Mouse (Mus musculus) erythroblast, adult 5-6 weeks (primary cell): Measurements from ENCODE around the gene Lrrc71. TPM values are rescaled to one million over a fixed set of nuclear protein-coding genes. Genes with fewer than 3 reads are reported as not detected.

Source experiments
- ATAC-seq: replicated peaks from 2 replicates; pipeline ENCODE4 v1.8.0; 2016; ENCODE audit warnings: moderate number of reproducible peaks, mild to moderate bottlenecking, moderate TSS enrichment, inconsistent platforms; ENCODE audit not compliant: poor library complexity, low FRiP score, severe bottlenecking
- total RNA-seq, 2 experiments: library from RNA; stranded (forward) in 1 of 2; stranded (reverse) in 1 of 2; fragments of 150-400 nt in 1 of 2; fragments of 200-764, 138-1000 nt in 1 of 2; gene quantifications; 2 replicates each; pipeline versions ENCODE4 v1.2.3 to v1.2.4; 2015 to 2017; ENCODE audit warnings: low replicate concordance in 2 of 2

The Lrrc71 gene
- total RNA-seq, 2 experiments from 2014 or later: not detected

- no peak for ATAC-seq
Measured at GRCm38 (mm10) chr3:87765091-87765490, 16.7 kb upstream of the Lrrc71 start.

- ATAC-seq: no peak
Measured at GRCm38 (mm10) chr3:87764506-87764905, 16.1 kb upstream of the Lrrc71 start.

- ATAC-seq: no peak
Measured at GRCm38 (mm10) chr3:87763683-87764289, 15.4 kb upstream of the Lrrc71 start.

GRCm38 (mm10) chr3:87763202-87763601, 14.8 kb upstream of the Lrrc71 start:
- ATAC-seq: no peak

- ATAC-seq: no peak
Measured at GRCm38 (mm10) chr3:87761408-87762375, 13.3 kb upstream of the Lrrc71 start.

- ATAC-seq: no peak
Measured at GRCm38 (mm10) chr3:87758641-87759040, 10.2 kb upstream of the Lrrc71 start.

DNA sequence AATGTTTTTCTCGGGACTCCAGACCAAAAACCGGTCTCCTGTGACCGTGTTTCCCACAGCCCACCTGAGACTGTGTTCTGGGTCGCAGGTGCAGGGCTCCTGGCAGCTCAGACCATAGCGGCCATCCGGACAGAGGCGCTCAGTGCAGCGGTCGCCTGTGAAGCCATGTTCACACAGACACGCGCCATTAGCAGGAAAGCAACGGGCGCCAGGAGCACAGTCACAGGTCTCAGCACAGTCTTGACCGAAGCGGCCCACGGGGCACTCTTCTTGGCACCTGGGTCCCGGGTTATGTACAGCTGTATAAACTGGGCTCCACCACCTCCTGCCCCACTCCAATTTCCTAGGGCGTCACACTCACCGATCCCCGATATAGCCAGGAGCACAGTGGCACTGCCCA, 8.1 kb upstream of the Lrrc71 start:
- ATAC-seq: no peak

- no peak for ATAC-seq
Measured at GRCm38 (mm10) chr3:87755964-87756363, 7.5 kb upstream of the Lrrc71 start.

DNA sequence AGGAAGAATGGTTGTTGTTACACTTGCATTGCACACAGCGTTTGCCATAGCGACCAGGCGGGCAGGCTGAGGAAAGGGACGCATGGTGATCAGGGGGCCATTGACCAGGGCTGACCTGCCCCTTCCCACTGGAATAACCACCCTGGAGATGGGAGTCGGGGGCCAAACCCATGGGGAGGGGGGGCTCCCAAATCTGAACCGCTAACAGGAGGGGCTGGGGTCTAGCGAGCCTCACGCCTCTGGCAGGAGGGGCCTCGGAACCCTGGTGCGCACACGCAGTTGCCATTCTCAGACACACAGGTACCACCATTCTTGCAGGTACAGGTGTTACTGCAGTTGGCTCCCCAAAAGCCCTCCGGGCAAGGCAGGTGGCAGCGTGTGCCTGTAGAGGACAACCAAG, 5.4 kb upstream of the Lrrc71 start:
- ATAC-seq: no peak

GRCm38 (mm10) chr3:87752567-87752966, 4.1 kb upstream of the Lrrc71 start:
- ATAC-seq: no peak

DNA sequence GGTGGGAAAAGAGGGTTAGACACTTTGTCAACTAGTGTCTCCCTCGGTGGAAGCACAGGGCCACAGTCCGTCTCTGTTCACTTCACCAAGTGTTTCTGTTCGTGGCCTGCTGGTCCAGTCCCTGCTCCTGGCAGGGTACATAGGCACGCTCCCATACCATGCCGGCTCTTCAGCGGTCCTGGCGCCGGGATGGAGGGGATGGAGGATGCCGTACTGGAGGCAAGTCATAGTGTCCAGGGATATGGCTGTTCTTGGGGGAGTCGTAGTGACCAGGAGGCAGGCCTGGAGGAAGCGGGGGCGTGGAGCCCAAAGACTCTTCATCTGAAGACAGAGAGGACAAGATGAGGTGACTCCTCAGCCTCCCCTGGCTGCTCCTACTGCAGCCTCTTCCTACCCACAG, 1.6 kb upstream of the Lrrc71 start:
- ATAC-seq: no peak

- no peak for ATAC-seq
Measured at GRCm38 (mm10) chr3:87749036-87749435, 611 bp upstream of the Lrrc71 start.

DNA sequence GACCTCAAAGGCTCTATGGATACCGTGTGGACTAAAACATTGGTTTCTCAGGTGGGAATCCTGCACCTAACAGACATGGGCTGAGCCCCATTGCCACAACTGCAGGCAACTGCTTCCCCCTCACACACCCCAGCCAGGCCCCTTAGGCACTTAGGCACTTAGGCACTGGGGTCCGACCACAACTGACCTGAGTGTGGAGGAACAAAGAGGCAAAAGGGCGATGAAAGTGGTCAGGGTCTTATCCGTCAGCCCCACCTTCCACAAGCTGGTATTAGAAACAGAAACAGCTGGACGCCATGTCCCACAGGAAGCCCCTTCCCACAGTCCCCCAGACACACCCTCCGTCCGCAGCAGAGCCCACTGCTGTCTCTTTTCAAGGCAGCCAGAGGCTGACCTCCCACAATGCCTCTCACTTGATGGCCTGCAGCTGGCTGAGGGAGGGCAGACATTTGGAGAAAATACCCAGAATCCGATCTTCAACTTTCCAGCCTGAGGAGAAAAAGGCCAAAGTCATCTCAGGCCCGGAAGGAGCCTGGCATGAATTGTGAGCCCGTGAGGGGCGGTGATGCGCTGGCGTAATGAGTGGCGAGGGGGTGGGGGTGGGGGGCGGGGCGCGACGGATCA, 3.3 kb downstream of the Lrrc71 start:
- ATAC-seq: no peak

GRCm38 (mm10) chr3:87743927-87744326, 4.5 kb downstream of the Lrrc71 start:
- ATAC-seq: no peak

DNA sequence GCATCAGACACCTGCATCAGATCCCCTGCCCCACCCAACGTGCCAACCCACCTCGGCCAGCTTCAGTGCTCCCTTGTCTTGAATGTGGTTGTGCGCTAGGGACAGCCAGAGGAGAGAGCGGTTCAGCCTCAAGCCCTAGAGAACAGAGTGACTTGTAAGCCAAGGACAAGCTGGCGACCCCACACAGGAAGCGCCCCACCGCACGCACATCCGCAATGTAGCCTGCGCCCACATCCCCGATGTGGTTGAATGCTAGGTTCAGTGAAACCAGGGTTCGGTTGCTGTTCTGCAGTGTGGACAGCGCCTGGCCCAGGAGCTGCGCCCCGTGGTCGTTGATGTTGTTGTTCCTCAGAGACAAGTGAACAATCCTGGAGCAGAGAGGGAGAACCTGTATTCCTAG, 5.7 kb downstream of the Lrrc71 start:
- no peak for ATAC-seq

GRCm38 (mm10) chr3:87742013-87742412, 6.4 kb downstream of the Lrrc71 start:
- no peak for ATAC-seq

DNA sequence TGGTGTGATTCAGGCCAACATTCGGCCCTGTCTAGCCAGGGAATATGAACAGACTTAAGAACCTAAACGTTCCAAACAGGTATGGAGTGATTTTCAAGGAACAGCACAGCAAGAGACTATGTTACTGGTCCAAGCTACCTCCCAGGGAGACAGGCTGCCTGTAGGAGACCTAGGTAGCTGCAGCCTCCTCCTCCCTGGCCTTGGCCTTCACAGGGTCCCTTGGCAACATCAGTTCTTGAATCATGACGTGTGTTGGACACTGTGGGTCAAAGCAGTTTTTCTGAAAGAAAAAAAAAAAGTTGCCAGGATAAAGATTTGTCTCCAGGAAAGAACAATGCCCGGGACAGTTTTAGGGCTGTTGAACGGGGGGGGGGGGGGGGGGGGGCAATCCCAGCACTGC, 9.5 kb downstream of the Lrrc71 start:
- ATAC-seq: no peak

GRCm38 (mm10) chr3:87735335-87735734, 13.1 kb downstream of the Lrrc71 start:
- ATAC-seq: no peak

DNA sequence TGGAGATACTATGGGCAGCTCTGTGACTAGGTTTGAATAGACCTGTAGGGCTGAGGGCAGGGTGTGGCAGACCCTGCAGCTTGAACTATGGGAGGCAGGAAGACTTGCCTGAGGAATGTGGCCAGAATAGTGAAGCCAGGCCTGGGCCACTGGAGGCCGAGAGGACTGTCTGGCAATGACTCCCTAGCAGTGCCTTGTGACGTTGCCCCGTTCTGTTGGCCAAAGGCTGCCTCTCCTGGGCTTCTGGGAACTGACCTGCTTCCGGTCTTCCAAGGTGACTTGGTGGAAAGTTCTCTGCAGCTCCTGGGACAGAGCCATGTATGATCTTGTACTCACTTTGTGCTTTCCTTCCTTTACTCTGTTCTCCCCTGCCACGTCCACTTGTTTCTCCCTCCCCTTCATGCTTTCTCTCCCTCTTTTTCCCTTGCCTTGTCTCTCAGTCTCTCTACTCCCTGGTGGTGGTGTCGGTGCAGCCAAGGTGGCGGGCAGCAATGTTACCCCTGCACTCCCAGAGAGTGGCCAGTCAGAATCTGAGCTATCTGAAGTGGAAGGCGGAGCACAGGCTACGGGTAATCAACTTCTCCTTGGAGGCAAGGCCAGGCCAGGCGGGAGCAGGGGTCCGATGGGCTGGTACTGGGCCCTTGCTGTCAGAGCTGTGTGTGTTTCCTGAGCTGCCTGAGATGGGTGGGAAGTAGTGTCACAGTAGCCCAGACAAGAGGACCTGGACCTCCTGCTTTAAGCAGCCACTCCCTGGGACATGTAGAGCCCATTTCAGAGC, 14.3 kb downstream of the Lrrc71 start:
- ATAC-seq: no peak

- ATAC-seq: no peak
Measured at GRCm38 (mm10) chr3:87733098-87733497, 15.3 kb downstream of the Lrrc71 start.
